Mouse (Mus musculus) C2C12 (cell line): ENCODE data around the gene Fars2.

Experiments
- CTCF ChIP-seq: IDR thresholded peaks from one replicate; pipeline ENCODE4 v1.5.1; 2011; ENCODE audit not compliant: control insufficient read depth, insufficient read depth, insufficient read length
- FOSL1 ChIP-seq: IDR thresholded peaks from one replicate; pipeline ENCODE4 v1.8.0; 2011; ENCODE audit warnings: mild to moderate bottlenecking, low read length; ENCODE audit not compliant: poor library complexity, insufficient read depth, severe bottlenecking
- MAX ChIP-seq: IDR thresholded peaks from one replicate; pipeline ENCODE4 v1.6.1; 2011; ENCODE audit warnings: mild to moderate bottlenecking, control low read depth
- MYOD1 ChIP-seq: IDR thresholded peaks from one replicate; pipeline ENCODE4 v1.6.1; 2011; ENCODE audit warnings: low read depth; ENCODE audit not compliant: control insufficient read depth, insufficient read length
- USF1 ChIP-seq: IDR thresholded peaks from one replicate; pipeline ENCODE4 v1.6.1; 2011; ENCODE audit warnings: low read depth, mild to moderate bottlenecking, control low read depth, moderate library complexity

GRCm38 (mm10) chr13:36726951-36727778, 610.0 kb downstream of the Fars2 start:
- TF ChIP-seq CTCF (no peak), MAX (no peak), MYOD1 (no peak), USF1 (no peak), FOSL1 (no peak)
